Mouse (Mus musculus) WW6 (cell line): ENCODE measurements around the gene 1700028P14Rik.
"Not testable (repeated sequence)": the region's sequence is repeated elsewhere in the genome, so short reads cannot be mapped to it uniquely, and the experiment has no call there.

Source experiments
- DNase-seq: peaks from one replicate; pipeline ENCODE4 v3.0.0-alpha.2; 2013; ENCODE audit warnings: low read depth, low spot score

Gene 1700028P14Rik

GRCm38 (mm10) chr19:23652644-23653043, at the start of gene 1700028P14Rik:
TSS of gene 1700028P14Rik (minus strand) at chr19:23652812.
- DNase-seq, result peak; percentile 40

- no peak for DNase-seq
Measured at GRCm38 (mm10) chr19:23699131-23699530, 46.5 kb upstream of the 1700028P14Rik start.

- DNase-seq, result no peak
Measured at GRCm38 (mm10) chr19:23698366-23698765, 45.8 kb upstream of the 1700028P14Rik start.

- DNase-seq, result no peak
Measured at GRCm38 (mm10) chr19:23697861-23698260, 45.2 kb upstream of the 1700028P14Rik start.

- no peak for DNase-seq
Measured at GRCm38 (mm10) chr19:23694344-23694743, 41.7 kb upstream of the 1700028P14Rik start.

- DNase-seq, result no peak
Measured at GRCm38 (mm10) chr19:23688421-23688946, 35.9 kb upstream of the 1700028P14Rik start.

GRCm38 (mm10) chr19:23687296-23688021, 34.8 kb upstream of the 1700028P14Rik start, which contains the start of gene Ptar1:
TSS of gene Ptar1 (plus strand) at chr19:23687429.
- peak; percentile 52 for DNase-seq

- no peak for DNase-seq
Measured at GRCm38 (mm10) chr19:23686962-23687295, 34.3 kb upstream of the 1700028P14Rik start.

GRCm38 (mm10) chr19:23675656-23676055, 23.0 kb upstream of the 1700028P14Rik start:
- DNase-seq, result not testable (repeated sequence)

- no peak for DNase-seq
Measured at GRCm38 (mm10) chr19:23673021-23673420, 20.4 kb upstream of the 1700028P14Rik start.

- no peak for DNase-seq
Measured at GRCm38 (mm10) chr19:23668142-23668655, 15.6 kb upstream of the 1700028P14Rik start.

- no peak for DNase-seq
Measured at GRCm38 (mm10) chr19:23664083-23664482, 11.5 kb upstream of the 1700028P14Rik start.

- no peak for DNase-seq
Measured at GRCm38 (mm10) chr19:23658350-23658749, 5.7 kb upstream of the 1700028P14Rik start.

- DNase-seq, result no peak
Measured at GRCm38 (mm10) chr19:23657261-23657932, 4.8 kb upstream of the 1700028P14Rik start.

GRCm38 (mm10) chr19:23653154-23653553, 542 bp upstream of the 1700028P14Rik start:
- no peak for DNase-seq

- DNase-seq, result no peak
Measured at GRCm38 (mm10) chr19:23647308-23647707, 5.3 kb downstream of the 1700028P14Rik start.

GRCm38 (mm10) chr19:23645347-23645746, 7.3 kb downstream of the 1700028P14Rik start:
- no peak for DNase-seq

- no peak for DNase-seq
Measured at GRCm38 (mm10) chr19:23643819-23644218, 8.8 kb downstream of the 1700028P14Rik start.

- DNase-seq, result no peak
Measured at GRCm38 (mm10) chr19:23636786-23637185, 15.8 kb downstream of the 1700028P14Rik start.

GRCm38 (mm10) chr19:23631611-23632492, 20.8 kb downstream of the 1700028P14Rik start:
- DNase-seq, result no peak

GRCm38 (mm10) chr19:23614268-23614667, 38.3 kb downstream of the 1700028P14Rik start:
- DNase-seq, result no peak
